Mouse (Mus musculus) adrenal gland, adult 2 months (tissue): ENCODE results near the gene Nr6a1. TPM values are rescaled to one million over a fixed set of nuclear protein-coding genes. Genes with fewer than 3 reads are reported as not detected.

Source experiments
- DNase-seq: peaks from one replicate; pipeline ENCODE4 v3.0.0; 2021
- long read RNA-seq: library from polyadenylated mRNA; stranded (forward); transcript quantifications from one replicate; pipeline ENCODE4 v2.0.0, GENCODE M21; 2021
- polyA plus RNA-seq: library from polyadenylated mRNA; depleted of rRNA; stranded (reverse); fragments of >200 nt; gene quantifications from 2 replicates; pipeline ENCODE4 v1.2.3, GENCODE M21; 2012; rRNA removed
- total RNA-seq, 2 experiments: library from RNA; stranded (reverse); gene quantifications; 2 replicates each; pipeline ENCODE4 v1.2.3; 2021

Gene Nr6a1
- 1 to 10 TPM; 5.1 to 6.4 TPM for total RNA-seq
- 2.7 TPM in 2 replicates for polyA plus RNA-seq
- long read RNA-seq, full-length matches to known transcripts = 1 of 2 reads
- long read RNA-seq, partial matches to known transcripts = 0 of 2 reads
- long read RNA-seq, other reads (novel, unspliced or antisense) = 1 of 2 reads

- peak; percentile 73 for DNase-seq
Observed at GRCm38 (mm10) chr2:38927115-38927979, at the start of gene Nr6a1. TSS of gene Nr6a1 (minus strand) at chr2:38927688.

GRCm38 (mm10) chr2:38975941-38976805 is 48.7 kb upstream of the Nr6a1 start:
- DNase-seq = no peak

GRCm38 (mm10) chr2:38975181-38975580 is 47.7 kb upstream of the Nr6a1 start:
- DNase-seq = no peak

- peak; percentile 60 for DNase-seq
Observed at GRCm38 (mm10) chr2:38974171-38974570, 46.7 kb upstream of the Nr6a1 start.

- DNase-seq = peak; percentile 69
Observed at GRCm38 (mm10) chr2:38973701-38974100, 46.2 kb upstream of the Nr6a1 start.

- DNase-seq = no peak
Observed at GRCm38 (mm10) chr2:38973223-38973622, 45.7 kb upstream of the Nr6a1 start.

GRCm38 (mm10) chr2:38970057-38970456 is 42.6 kb upstream of the Nr6a1 start:
- DNase-seq = no peak

GRCm38 (mm10) chr2:38969650-38970049 is 42.2 kb upstream of the Nr6a1 start:
- no peak for DNase-seq

- DNase-seq = no peak
Observed at GRCm38 (mm10) chr2:38964198-38964597, 36.7 kb upstream of the Nr6a1 start.

GRCm38 (mm10) chr2:38957671-38958223 is 30.3 kb upstream of the Nr6a1 start:
- DNase-seq = no peak

- DNase-seq = no peak
Observed at GRCm38 (mm10) chr2:38956062-38956461, 28.6 kb upstream of the Nr6a1 start.

GRCm38 (mm10) chr2:38953152-38953883 is 25.8 kb upstream of the Nr6a1 start:
- DNase-seq = peak; percentile 92

GRCm38 (mm10) chr2:38950281-38950719 is 22.8 kb upstream of the Nr6a1 start:
- DNase-seq = peak; percentile 96

GRCm38 (mm10) chr2:38947566-38947965 is 20.1 kb upstream of the Nr6a1 start:
- peak; percentile 49 for DNase-seq

GRCm38 (mm10) chr2:38944460-38945161 is 17.1 kb upstream of the Nr6a1 start:
- peak; percentile 63 for DNase-seq

GRCm38 (mm10) chr2:38943977-38944376 is 16.5 kb upstream of the Nr6a1 start:
- DNase-seq = no peak

GRCm38 (mm10) chr2:38943161-38943560 is 15.7 kb upstream of the Nr6a1 start:
- DNase-seq = no peak

GRCm38 (mm10) chr2:38941898-38942297 is 14.4 kb upstream of the Nr6a1 start:
- no peak for DNase-seq

GRCm38 (mm10) chr2:38941426-38941825 is 13.9 kb upstream of the Nr6a1 start:
- DNase-seq = no peak

GRCm38 (mm10) chr2:38939047-38939446 is 11.6 kb upstream of the Nr6a1 start:
- no peak for DNase-seq

- no peak for DNase-seq
Observed at GRCm38 (mm10) chr2:38938007-38938406, 10.5 kb upstream of the Nr6a1 start.
